Mouse (Mus musculus) heart, embryonic 11.5 days (tissue): ENCODE measurements around the gene Epb41l4b. TPM values are rescaled to one million over a fixed set of nuclear protein-coding genes. Genes with fewer than 3 reads are reported as not detected.

ENCODE experiments used
- ATAC-seq: fragments of 200-750 bp; cut with Nextera tagmentation; replicated peaks from 2 replicates; pipeline ENCODE4 v1.8.0; 2017; ENCODE audit warnings: moderate library complexity; ENCODE audit not compliant: insufficient number of reproducible peaks, low FRiP score, low TSS enrichment
- H3K27ac ChIP-seq: fragments of 300-500 bp; sonication (generic); 2 replicates; pipeline ENCODE4 v1.5.1; 2014; ENCODE audit warnings: mild to moderate bottlenecking, low read depth, low read length
- H3K27me3 ChIP-seq: fragments of 300-500 bp; sonication (generic); 2 replicates; pipeline ENCODE4 v1.6.1; 2014; ENCODE audit warnings: mild to moderate bottlenecking, low read length, mixed read lengths; ENCODE audit not compliant: control insufficient read depth, insufficient read depth
- H3K36me3 ChIP-seq: fragments of 300-500 bp; sonication (generic); 2 replicates; pipeline ENCODE4 v1.6.1; 2014; ENCODE audit warnings: mild to moderate bottlenecking, low read length, moderate library complexity, mixed read lengths; ENCODE audit not compliant: control insufficient read depth, insufficient read depth
- H3K4me1 ChIP-seq: fragments of 300-500 bp; sonication (generic); 2 replicates; pipeline ENCODE4 v1.6.1; 2014; ENCODE audit warnings: low read length; ENCODE audit not compliant: control insufficient read depth, insufficient read depth
- H3K4me2 ChIP-seq: fragments of 300-500 bp; sonication (generic); 2 replicates; pipeline ENCODE4 v1.6.1; 2014; ENCODE audit warnings: mild to moderate bottlenecking, moderate library complexity
- H3K4me3 ChIP-seq: fragments of 300-500 bp; sonication (generic); 2 replicates; pipeline ENCODE4 v1.5.1; 2014; ENCODE audit warnings: low read depth, low read length
- H3K9ac ChIP-seq: fragments of 300-500 bp; sonication (generic); 2 replicates; pipeline ENCODE4 v1.6.1; 2014; ENCODE audit warnings: mild to moderate bottlenecking, low read depth, low read length, moderate library complexity
- H3K9me3 ChIP-seq: fragments of 300-500 bp; sonication (generic); replicated peaks from 2 replicates; pipeline ENCODE4 v1.6.1; 2016; ENCODE audit warnings: low read length; ENCODE audit not compliant: control insufficient read depth
- WGBS: fragments of 180-500 bp; shearing (Covaris S2); extraction: QIAGEN DNeasy Blood & Tissue Kit; methylation state at CpG from one replicate; pipeline ENCODE4 v1.1.7; 2014; ENCODE audit not compliant: insufficient replicate concordance; 5-methylcytosine and 5-hydroxymethylcytosine counted together
- polyA plus RNA-seq: library from polyadenylated mRNA; unstranded; fragments of >200 nt; fragmentation: Nextera tagmentation; extraction: Ambion mirVana; gene quantifications from 2 replicates; pipeline ENCODE4 v1.2.1, GENCODE M21; 2014

Gene Epb41l4b
- polyA plus RNA-seq, 1 experiment from 2014 or later, result 0.67 TPM

- no peak overlapping the region for H3K4me2 ChIP-seq
- no peaks in the 10 kb centered on the region for H3K36me3 ChIP-seq
- no peak overlapping the region for H3K27ac ChIP-seq
- no peak overlapping the region for H3K4me3 ChIP-seq
- H3K9me3 ChIP-seq, result no peaks in the 10 kb centered on the region
- H3K9ac ChIP-seq, result no peak overlapping the region
- no peaks in the 10 kb centered on the region for H3K27me3 ChIP-seq
- peaks cover 2% of the 10 kb centered on the region; the same call in 1 of the 2 replicates for H3K4me1 ChIP-seq
- no peak for ATAC-seq
- WGBS, result 62% methylated on average over 10 of the region's 10 CpGs
Observed at GRCm38 (mm10) chr4:57175329-57175728, 32.1 kb upstream of the Epb41l4b start.

- Histone ChIP-seq H3K36me3 (no peaks in the 10 kb centered on the region), H3K4me3 (no peak overlapping the region), H3K27me3 (no peaks in the 10 kb centered on the region), H3K4me1 (peaks cover 2% of the 10 kb centered on the region; the same call in 1 of the 2 replicates), H3K9me3 (no peaks in the 10 kb centered on the region), H3K27ac (no peak overlapping the region), H3K9ac (no peak overlapping the region), H3K4me2 (no peak overlapping the region)
- ATAC-seq, result no peak; the same call in 1 of the 2 replicates
- WGBS, result 39% methylated on average over 8 of the region's 8 CpGs
Observed at GRCm38 (mm10) chr4:57172861-57173260, 29.6 kb upstream of the Epb41l4b start.

GRCm38 (mm10) chr4:57171817-57172216 lies 28.6 kb upstream of the Epb41l4b start:
- Histone ChIP-seq H3K27ac (0 out of 2 replicates have a peak overlapping the region, but pooled peaks have one; percentile 4), H3K4me2 (no peak overlapping the region), H3K4me3 (no peak overlapping the region), H3K9me3 (no peaks in the 10 kb centered on the region), H3K36me3 (no peaks in the 10 kb centered on the region), H3K4me1 (peaks cover 2% of the 10 kb centered on the region; the same call in 1 of the 2 replicates), H3K27me3 (no peaks in the 10 kb centered on the region), H3K9ac (no peak overlapping the region)
- ATAC-seq, result no peak
- WGBS, result 71% methylated on average over 5 of the region's 5 CpGs

GRCm38 (mm10) chr4:57168680-57169079 lies 25.4 kb upstream of the Epb41l4b start:
- Histone ChIP-seq H3K27ac (no peak overlapping the region), H3K4me2 (no peak overlapping the region), H3K4me1 (no peaks in the 10 kb centered on the region), H3K27me3 (no peaks in the 10 kb centered on the region), H3K36me3 (no peaks in the 10 kb centered on the region), H3K9ac (no peak overlapping the region), H3K4me3 (no peak overlapping the region), H3K9me3 (no peaks in the 10 kb centered on the region)
- WGBS, result 72% methylated on average over 3 of the region's 3 CpGs
- ATAC-seq, result no peak

GRCm38 (mm10) chr4:57168277-57168676 lies 25.0 kb upstream of the Epb41l4b start:
- no peak for ATAC-seq
- 33% methylated on average over 1 of the region's 1 CpGs for WGBS

GRCm38 (mm10) chr4:57166922-57167870 lies 24.0 kb upstream of the Epb41l4b start:
- Histone ChIP-seq H3K9me3 (no peaks in the 10 kb centered on the region), H3K27me3 (no peaks in the 10 kb centered on the region), H3K4me3 (no peak overlapping the region), H3K36me3 (no peaks in the 10 kb centered on the region), H3K4me2 (no peak overlapping the region), H3K27ac (no peak overlapping the region), H3K9ac (no peak overlapping the region), H3K4me1 (no peaks in the 10 kb centered on the region)
- WGBS, result 51% methylated on average over 12 of the region's 12 CpGs
- ATAC-seq, result no peak

More at GRCm38 (mm10) chr4:57168277-57168676, 25.0 kb upstream of the Epb41l4b start:
- H3K36me3 ChIP-seq, result no peaks in the 10 kb centered on the region
- H3K27me3 ChIP-seq, result no peaks in the 10 kb centered on the region
- H3K27ac ChIP-seq, result no peak overlapping the region
- no peaks in the 10 kb centered on the region for H3K9me3 ChIP-seq
- no peak overlapping the region for H3K4me2 ChIP-seq
- no peak overlapping the region for H3K9ac ChIP-seq
- H3K4me3 ChIP-seq, result no peak overlapping the region
- no peaks in the 10 kb centered on the region for H3K4me1 ChIP-seq

GRCm38 (mm10) chr4:57165654-57166053 lies 22.4 kb upstream of the Epb41l4b start:
- H3K9me3 ChIP-seq, result no peaks in the 10 kb centered on the region
- 51% methylated on average over 3 of the region's 3 CpGs for WGBS
- H3K36me3 ChIP-seq, result no peaks in the 10 kb centered on the region
- no peaks in the 10 kb centered on the region for H3K27me3 ChIP-seq
- ATAC-seq, result no peak
- no peak overlapping the region for H3K9ac ChIP-seq
- H3K27ac ChIP-seq, result no peak overlapping the region
- no peaks in the 10 kb centered on the region for H3K4me1 ChIP-seq
- H3K4me2 ChIP-seq, result no peak overlapping the region
- no peak overlapping the region for H3K4me3 ChIP-seq

DNA sequence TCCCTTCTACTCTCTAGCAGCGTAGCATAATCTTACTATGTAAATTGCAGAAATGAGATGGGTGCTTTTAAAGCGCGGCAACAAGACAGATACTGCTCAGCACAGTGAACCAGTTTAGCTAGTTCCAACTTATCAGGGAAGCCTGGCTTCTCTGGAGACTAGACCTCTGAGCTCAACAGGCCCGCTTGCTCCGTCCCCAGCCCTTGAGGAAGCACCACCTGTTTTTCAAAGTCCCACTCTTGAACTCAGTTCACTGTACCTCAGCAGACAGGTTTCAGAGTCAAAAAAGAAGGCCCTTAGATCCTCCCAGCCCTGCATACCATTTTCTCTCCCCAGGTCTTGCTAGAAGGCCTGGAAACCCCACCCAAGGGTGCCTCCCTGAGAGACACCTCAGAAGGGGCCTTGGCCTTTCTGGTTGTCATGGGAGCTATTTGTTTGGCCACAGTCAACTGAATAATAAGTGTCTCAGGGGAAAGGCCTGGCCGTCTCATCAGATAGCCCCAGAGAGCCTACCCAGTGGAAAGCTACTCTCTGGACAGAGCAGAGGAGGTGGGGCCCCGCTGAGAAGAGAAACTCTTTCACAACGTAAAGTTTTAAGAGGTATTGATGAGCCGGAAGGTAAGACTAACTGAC lies 21.5 kb upstream of the Epb41l4b start:
- Histone ChIP-seq H3K4me2 (no peak overlapping the region), H3K36me3 (no peaks in the 10 kb centered on the region), H3K9ac (no peak overlapping the region), H3K4me3 (no peak overlapping the region), H3K27ac (no peak overlapping the region), H3K27me3 (no peaks in the 10 kb centered on the region), H3K4me1 (no peaks in the 10 kb centered on the region), H3K9me3 (no peaks in the 10 kb centered on the region)
- WGBS, result 86% methylated on average over 9 of the region's 9 CpGs
- no peak for ATAC-seq
